Mouse (Mus musculus): ENCODE data around the gene Fubp1. TPM values are rescaled to one million over a fixed set of nuclear protein-coding genes. Genes with fewer than 3 reads are reported as not detected.

Fubp1 gene
- total and polyA plus RNA-seq, 3 experiments, result 196 to 202 TPM; not detected in 1

DNA sequence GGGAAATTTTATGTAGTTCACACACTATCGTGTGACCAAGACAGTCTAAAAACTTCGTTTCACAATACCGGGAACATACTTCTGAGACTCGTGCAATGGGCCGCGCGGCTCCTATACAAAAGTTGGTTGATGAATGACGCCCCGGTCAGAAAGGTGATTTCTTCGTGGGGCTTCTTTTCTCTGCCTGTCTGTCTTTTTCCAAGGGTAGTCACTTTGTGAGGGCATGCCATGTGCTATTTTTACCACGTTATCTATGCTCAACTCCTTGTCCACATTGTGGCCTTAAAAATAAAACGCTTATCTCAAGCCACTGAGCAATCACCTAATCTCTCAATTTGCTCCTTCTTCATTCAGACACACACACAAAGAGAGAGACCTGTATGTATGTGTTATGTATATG lies 54.6 kb downstream of the Fubp1 start:
- no peak for DNase-seq (ENCODE audit: low read depth, low spot score)
- no peak overlapping the region for H3K9ac ChIP-seq (ENCODE audit: control insufficient read depth, low read depth, low read length, poor library complexity, severe bottlenecking)
- no peaks in the 10 kb centered on the region for H3K9me3 ChIP-seq (replicated peaks; ENCODE audit: insufficient read depth, low read length)
- H3K27me3 ChIP-seq (ENCODE audit: control insufficient read depth in 1 of 2, insufficient read depth in 2 of 2, low read length in 2 of 2), result no peaks in the 10 kb centered on the region
- H3K36me3 ChIP-seq (ENCODE audit: control insufficient read depth in 1 of 2, insufficient read depth in 2 of 2, low read length in 2 of 2), result peaks cover 0 to 15% of the 10 kb centered on the region in 2 experiments; a peak in 2 of 4 replicates
- H3K4me3 ChIP-seq (ENCODE audit: control insufficient read depth in 1 of 2, insufficient read depth in 1 of 2, low read depth in 2 of 2, low read length in 2 of 2), result no peak overlapping the region
- TF ChIP-seq MYB (IDR thresholded peaks at IDR 0.05; ENCODE audit: low read depth, low read length), result no peak
- no peak for TF ChIP-seq SMC3 (IDR thresholded peaks at IDR 0.05; ENCODE audit: low read depth, low read length)
- no peak for TF ChIP-seq POLR2AphosphoS5 (IDR thresholded peaks at IDR 0.05; ENCODE audit: borderline replicate concordance, low read depth, low read length)
- no peak for TF ChIP-seq KAT2A (conservative IDR thresholded peaks at IDR 0.05; ENCODE audit: low read depth, low read length)
- TF ChIP-seq ELF1 (IDR thresholded peaks at IDR 0.05; ENCODE audit: low read depth, low read length), result no peak
- TF ChIP-seq NELFE (IDR thresholded peaks at IDR 0.05; ENCODE audit: low read depth, low read length), result no peak
- TF ChIP-seq MAFK (IDR thresholded peaks at IDR 0.05; ENCODE audit: borderline replicate concordance, low read depth, low read length), result no peak
- peak; percentile 50 for TF ChIP-seq GATA1 (IDR thresholded peaks at IDR 0.05; ENCODE audit: low read depth, low read length)
- TF ChIP-seq EP300 (IDR thresholded peaks at IDR 0.05; ENCODE audit: low read depth in 1 of 2, low read length in 2 of 2), result 0 out of 4 replicates have a peak, but pooled peaks have one; percentile 7 to 10
- no peak for TF ChIP-seq CTCF (IDR thresholded peaks at IDR 0.05 in 2 of 3, conservative IDR thresholded peaks at IDR 0.05 in 1 of 3; ENCODE audit: control insufficient read depth in 1 of 3, insufficient read depth in 1 of 3, low read depth in 2 of 3, low read length in 3 of 3, poor library complexity in 1 of 3, severe bottlenecking in 1 of 3)
- no peak for TF ChIP-seq SIN3A (IDR thresholded peaks at IDR 0.05; ENCODE audit: low read length)
- TF ChIP-seq BHLHE40 (IDR thresholded peaks at IDR 0.05; ENCODE audit: borderline replicate concordance, low read depth, low read length), result no peak
- no peak for TF ChIP-seq ZMIZ1 (IDR thresholded peaks at IDR 0.05; ENCODE audit: low read depth, low read length)
- TF ChIP-seq ETS1 (IDR thresholded peaks at IDR 0.05; ENCODE audit: low read depth, low read length), result 0 out of 2 replicates have a peak, but pooled peaks have one; percentile 10
- no peak for TF ChIP-seq TBP (IDR thresholded peaks at IDR 0.05; ENCODE audit: low read depth, low read length)
- no peak for TF ChIP-seq CHD1 (IDR thresholded peaks at IDR 0.05; ENCODE audit: low read depth, low read length)
- TF ChIP-seq USF2 (IDR thresholded peaks at IDR 0.05; ENCODE audit: borderline replicate concordance in 1 of 2, insufficient read depth in 1 of 2, low read depth in 1 of 2, low read length in 2 of 2), result no peak
- no peak for TF ChIP-seq RAD21 (IDR thresholded peaks at IDR 0.05; ENCODE audit: low read depth, low read length)
- TF ChIP-seq NRF1 (IDR thresholded peaks at IDR 0.05; ENCODE audit: insufficient read depth, low read depth, low read length, poor library complexity, severe bottlenecking), result no peak
- no peak for TF ChIP-seq ZC3H11A (IDR thresholded peaks at IDR 0.05; ENCODE audit: low read depth, low read length)
- peak; percentile 82; the same call in 1 of the 2 replicates for TF ChIP-seq MEF2A (IDR thresholded peaks at IDR 0.05; ENCODE audit: extremely low read depth, insufficient replicate concordance, low read depth, low read length, poor library complexity, severe bottlenecking)
- no peak for TF ChIP-seq TAL1 (IDR thresholded peaks at IDR 0.05; ENCODE audit: low read length)
- no peak for TF ChIP-seq USF1 (IDR thresholded peaks at IDR 0.05; ENCODE audit: low read depth, low read length)
- no peak for TF ChIP-seq TCF12 (IDR thresholded peaks at IDR 0.05; ENCODE audit: low read depth, low read length)
- TF ChIP-seq CHD2 (IDR thresholded peaks at IDR 0.05; ENCODE audit: low read length), result no peak
- TF ChIP-seq E2F4 (IDR thresholded peaks at IDR 0.05; ENCODE audit: borderline replicate concordance, low read depth, low read length), result no peak
- no peak for TF ChIP-seq GABPA (IDR thresholded peaks at IDR 0.05; ENCODE audit: low read depth, low read length)
- TF ChIP-seq POLR2AphosphoS2 (IDR thresholded peaks at IDR 0.05; ENCODE audit: low read length), result no peak
- TF ChIP-seq MAX (IDR thresholded peaks at IDR 0.05; ENCODE audit: low read length), result no peak
- H3K27ac ChIP-seq (ENCODE audit: control insufficient read depth, low read depth, low read length), result no peak overlapping the region
- H3K4me1 ChIP-seq (ENCODE audit: control insufficient read depth in 1 of 2, insufficient read depth in 2 of 2, low read length in 2 of 2), result peaks cover 0 to 13% of the 10 kb centered on the region in 2 experiments; a peak in 2 of 4 replicates
- H3K79me2 ChIP-seq (ENCODE audit: control insufficient read depth, insufficient read depth, low read length, poor library complexity), result no peaks in the 10 kb centered on the region

All from MEL (cell line).